In genomic region chr7:84749434-84750301, GRCm38 (mm10) we compare ENCODE assay signal across 8 mouse cellular contexts. TPM values are rescaled to one million over a fixed set of nuclear protein-coding genes. Genes with fewer than 3 reads are reported as not detected.
DNase-seq lines count a peak whose midpoint lies in the region; ATAC-seq and TF ChIP-seq lines count a peak whose summit lies in the region.

No protein-coding gene starts in this region.

- peak overlapping the region; percentile 48 for H3K9ac ChIP-seq in forebrain, postnatal 0 days

- under 1% methylated on average over 21 of the region's 21 CpGs for WGBS in forebrain, postnatal 0 days
- 3% methylated on average over 21 of the region's 21 CpGs for WGBS in lung, adult 2 months

- H3K9me3 ChIP-seq in forebrain, postnatal 0 days (ENCODE audit: low read length) = no peaks in the 10 kb centered on the region

- no peaks in the 10 kb centered on the region for H3K36me3 ChIP-seq in forebrain, postnatal 0 days (ENCODE audit: insufficient read depth)

- peak overlapping the region; percentile 60 for H3K4me2 ChIP-seq in forebrain, postnatal 0 days (ENCODE audit: low read depth)

- peak; percentile 92 for ATAC-seq in forebrain, postnatal 0 days

- no peak overlapping the region for H3K27ac ChIP-seq in forebrain, postnatal 0 days (ENCODE audit: low read depth, low read length)
- H3K27ac ChIP-seq in layer of hippocampus, adult 2 months = peak overlapping the region; percentile 77

- peak; percentile 69 for DNase-seq in Muller cell, postnatal 12 days (ENCODE audit: inconsistent ontology term)
- DNase-seq in cerebellum, adult 8-10 months = peak; percentile 67
- DNase-seq in forebrain, postnatal 0 days = peak; percentile 89
- peak; percentile 74 for DNase-seq in heart, postnatal 4 days
- peak; percentile 64 to 74 for DNase-seq in layer of hippocampus, adult 2 months (ENCODE audit: low spot score in 2 of 2)
- DNase-seq in lung, adult 2 months = peak; percentile 58
- peak; percentile 14 for DNase-seq in ovary, postnatal 10 days (ENCODE audit: low spot score)
- peak; percentile 64 for DNase-seq in thymus, postnatal 4 days

- no peaks in the 10 kb centered on the region for H3K27me3 ChIP-seq in forebrain, postnatal 0 days (ENCODE audit: insufficient read depth, low read length)

- TF ChIP-seq POLR2A in lung, adult 2 months (IDR thresholded peaks at IDR 0.05; ENCODE audit: borderline replicate concordance, extremely low read depth, low read depth, low read length) = no peak

- H3K4me1 ChIP-seq in forebrain, postnatal 0 days (ENCODE audit: insufficient read depth) = no peaks in the 10 kb centered on the region
- H3K4me1 ChIP-seq in lung, adult 2 months (ENCODE audit: control insufficient read depth, insufficient read depth, low read length) = no peaks in the 10 kb centered on the region

- peak; percentile 76 for TF ChIP-seq CTCF in forebrain, postnatal 0 days (IDR thresholded peaks at IDR 0.05; ENCODE audit: low read depth)
- TF ChIP-seq CTCF in layer of hippocampus, adult 2 months (conservative IDR thresholded peaks at IDR 0.05) = peak; percentile 75
- peak; percentile 40; the same call in 1 of the 2 replicates for TF ChIP-seq CTCF in lung, adult 2 months (IDR thresholded peaks at IDR 0.05; ENCODE audit: insufficient read depth, low read length)

- H3K4me3 ChIP-seq in forebrain, postnatal 0 days (ENCODE audit: low read depth, low read length) = peak overlapping the region; percentile 41
- peak overlapping the region; percentile 58 for H3K4me3 ChIP-seq in layer of hippocampus, adult 2 months
- H3K4me3 ChIP-seq in lung, adult 2 months (replicated peaks; ENCODE audit: extremely low read depth, low read depth, low read length) = peak overlapping the region; percentile 48

RNA-seq across cellular contexts. Expression of gene Zfand6, which starts 59.9 kb away (rescaled TPM):
- 108 and 109 TPM in 2 replicates for total RNA-seq in forebrain, postnatal 0 days (2014; rRNA removed)
- 137 and 152 TPM in 2 replicates for polyA plus RNA-seq in forebrain, postnatal 0 days (2015; fragmentation: Nextera tagmentation; extraction: Ambion mirVana)
- total RNA-seq in heart, postnatal 4 days (2021) = 10 to 100 TPM; 95.1 to 96.2 TPM
- total RNA-seq in layer of hippocampus, adult 2 months (2021) = 10 to 100 TPM; 70.1 to 77.2 TPM
- polyA plus RNA-seq in lung, adult 2 months (2012; rRNA removed) = 30.1 and 45.7 TPM in 2 replicates

Comparison
In these comparisons a context has a peak if more than half of its experiments do, and no peak if none do; other contexts are left out.
1. DNase-seq: peak in every context shown above with its lines; median percentile 89 in forebrain, postnatal 0 days; 74 in heart, postnatal 4 days; 69 in Muller cell, postnatal 12 days; 69 in layer of hippocampus, adult 2 months; 67 in cerebellum, adult 8-10 months; 64 in thymus, postnatal 4 days; 58 in lung, adult 2 months; 14 in ovary, postnatal 10 days.